Mouse (Mus musculus) limb, embryonic 15.5 days (tissue): Measurements from ENCODE around the gene Gimap8. TPM values are rescaled to one million over a fixed set of nuclear protein-coding genes. Genes with fewer than 3 reads are reported as not detected.

Source experiments
- ATAC-seq: fragments of 200-750 bp; cut with Nextera tagmentation; 2 replicates; pipeline ENCODE4 v1.8.0; 2017; ENCODE audit warnings: low read depth, moderate TSS enrichment; ENCODE audit not compliant: insufficient number of reproducible peaks, low FRiP score, low TSS enrichment
- H3K27ac ChIP-seq: fragments of 300-500 bp; sonication (generic); 2 replicates; pipeline ENCODE4 v1.5.1; 2015; ENCODE audit warnings: moderate library complexity, mild to moderate bottlenecking, inconsistent platforms
- H3K27me3 ChIP-seq: fragments of 300-500 bp; sonication (generic); 2 replicates; pipeline ENCODE4 v1.6.1; 2015; ENCODE audit warnings: inconsistent platforms
- H3K36me3 ChIP-seq: fragments of 300-500 bp; sonication (generic); 2 replicates; pipeline ENCODE4 v1.6.1; 2015; ENCODE audit warnings: inconsistent platforms
- H3K4me1 ChIP-seq: fragments of 300-500 bp; sonication (generic); 2 replicates; pipeline ENCODE4 v1.6.1; 2015; ENCODE audit warnings: inconsistent platforms
- H3K4me2 ChIP-seq: fragments of 300-500 bp; sonication (generic); 2 replicates; pipeline ENCODE4 v1.6.1; 2015; ENCODE audit warnings: mild to moderate bottlenecking, inconsistent platforms
- H3K4me3 ChIP-seq: fragments of 300-500 bp; sonication (generic); 2 replicates; pipeline ENCODE4 v1.5.1; 2015; ENCODE audit warnings: mild to moderate bottlenecking, inconsistent platforms
- H3K9ac ChIP-seq: fragments of 300-500 bp; sonication (generic); 2 replicates; pipeline ENCODE4 v1.6.1; 2015; ENCODE audit warnings: inconsistent platforms
- H3K9me3 ChIP-seq: fragments of 300-500 bp; sonication (generic); 2 replicates; pipeline ENCODE4 v1.6.1; 2016; ENCODE audit warnings: inconsistent platforms
- WGBS: fragments of 180-500 bp; shearing (Covaris S2); methylation state at CpG from one replicate; pipeline ENCODE4 v1.1.7; 2015; 5-methylcytosine and 5-hydroxymethylcytosine counted together
- polyA plus RNA-seq: library from polyadenylated mRNA; unstranded; fragments of >200 nt; fragmentation: Nextera tagmentation; extraction: Ambion mirVana; gene quantifications from 2 replicates; pipeline ENCODE4 v1.2.1, GENCODE M21; 2015

The Gimap8 gene
- polyA plus RNA-seq, 1 experiment from 2014 or later: 1.4 TPM

- peaks cover 11% of the 10 kb centered on the region for H3K4me1 ChIP-seq
- peaks cover 23% of the 10 kb centered on the region for H3K36me3 ChIP-seq
- ATAC-seq: no peak
- H3K4me2 ChIP-seq: no peak overlapping the region
- no peaks in the 10 kb centered on the region for H3K9me3 ChIP-seq
- H3K9ac ChIP-seq: no peak overlapping the region
- no peak overlapping the region for H3K4me3 ChIP-seq
- peaks cover 28% of the 10 kb centered on the region for H3K27me3 ChIP-seq
- 43% methylated on average over 1 of the region's 1 CpGs for WGBS
- H3K27ac ChIP-seq: no peak overlapping the region
These were observed 23.6 kb upstream of the Gimap8 start for GRCm38 (mm10) chr6:48623460-48623859.

- H3K4me1 ChIP-seq: peaks cover 22% of the 10 kb centered on the region
- H3K9me3 ChIP-seq: no peaks in the 10 kb centered on the region
- no peaks in the 10 kb centered on the region for H3K36me3 ChIP-seq
- WGBS: 28% methylated on average over 8 of the region's 8 CpGs
- peak within 1 kb of the TSS; percentile 18 for H3K9ac ChIP-seq
- no peak within 1 kb of the TSS for H3K27ac ChIP-seq
- peaks cover 47% of the 10 kb centered on the region for H3K27me3 ChIP-seq
- H3K4me3 ChIP-seq: peak within 1 kb of the TSS; percentile 48
- no peak for ATAC-seq
- peak within 1 kb of the TSS; percentile 85 for H3K4me2 ChIP-seq
These were observed 20.6 kb upstream of the Gimap8 start, which contains the start of gene AI854703 for GRCm38 (mm10) chr6:48626464-48626863. Gene AI854703, plus strand, starts transcription at chr6:48626764.

GRCm38 (mm10) chr6:48626984-48627383, 20.1 kb upstream of the Gimap8 start:
- ATAC-seq: no peak
- H3K36me3 ChIP-seq: no peaks in the 10 kb centered on the region
- H3K4me1 ChIP-seq: peaks cover 22% of the 10 kb centered on the region
- H3K9me3 ChIP-seq: no peaks in the 10 kb centered on the region
- H3K4me2 ChIP-seq: peak overlapping the region; percentile 85
- peak overlapping the region; percentile 18 for H3K9ac ChIP-seq
- peaks cover 47% of the 10 kb centered on the region for H3K27me3 ChIP-seq
- H3K27ac ChIP-seq: no peak overlapping the region
- under 1% methylated on average over 32 of the region's 32 CpGs for WGBS
- peak overlapping the region; percentile 48 for H3K4me3 ChIP-seq

- no peak overlapping the region for H3K27ac ChIP-seq
- H3K36me3 ChIP-seq: no peaks in the 10 kb centered on the region
- H3K4me2 ChIP-seq: peak overlapping the region; percentile 85
- no peak overlapping the region for H3K9ac ChIP-seq
- no peak for ATAC-seq
- peak overlapping the region; percentile 48 for H3K4me3 ChIP-seq
- H3K9me3 ChIP-seq: no peaks in the 10 kb centered on the region
- H3K27me3 ChIP-seq: peaks cover 47% of the 10 kb centered on the region
- H3K4me1 ChIP-seq: peaks cover 22% of the 10 kb centered on the region
- WGBS: 2% methylated on average over 7 of the region's 7 CpGs
These were observed 19.5 kb upstream of the Gimap8 start for GRCm38 (mm10) chr6:48627511-48627924.

DNA sequence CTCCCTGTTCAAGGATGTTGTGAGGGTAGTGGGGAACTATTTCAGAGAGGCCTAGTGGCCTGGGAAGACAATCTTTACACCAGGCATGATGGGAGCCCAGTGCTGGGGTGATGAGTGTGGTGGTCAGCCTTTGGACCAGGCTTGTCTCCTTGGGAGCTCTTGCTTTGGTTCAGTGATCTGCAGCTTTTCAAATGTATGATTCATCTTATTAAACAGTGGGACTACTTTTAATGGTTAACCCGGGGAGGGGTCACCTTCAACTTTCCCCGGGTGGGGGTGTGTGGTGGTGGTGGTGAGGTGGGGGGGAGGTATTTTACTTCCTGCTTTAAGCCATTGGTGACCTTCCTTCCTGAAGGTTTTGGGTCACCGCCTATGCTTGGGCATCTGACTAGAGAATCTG, 18.7 kb upstream of the Gimap8 start:
- H3K9me3 ChIP-seq: no peaks in the 10 kb centered on the region
- no peaks in the 10 kb centered on the region for H3K36me3 ChIP-seq
- no peak overlapping the region for H3K9ac ChIP-seq
- H3K27me3 ChIP-seq: peaks cover 47% of the 10 kb centered on the region
- H3K4me2 ChIP-seq: no peak overlapping the region
- no peak overlapping the region for H3K4me3 ChIP-seq
- ATAC-seq: no peak
- peaks cover 22% of the 10 kb centered on the region for H3K4me1 ChIP-seq
- H3K27ac ChIP-seq: no peak overlapping the region
- WGBS: 74% methylated on average over 3 of the region's 3 CpGs

DNA sequence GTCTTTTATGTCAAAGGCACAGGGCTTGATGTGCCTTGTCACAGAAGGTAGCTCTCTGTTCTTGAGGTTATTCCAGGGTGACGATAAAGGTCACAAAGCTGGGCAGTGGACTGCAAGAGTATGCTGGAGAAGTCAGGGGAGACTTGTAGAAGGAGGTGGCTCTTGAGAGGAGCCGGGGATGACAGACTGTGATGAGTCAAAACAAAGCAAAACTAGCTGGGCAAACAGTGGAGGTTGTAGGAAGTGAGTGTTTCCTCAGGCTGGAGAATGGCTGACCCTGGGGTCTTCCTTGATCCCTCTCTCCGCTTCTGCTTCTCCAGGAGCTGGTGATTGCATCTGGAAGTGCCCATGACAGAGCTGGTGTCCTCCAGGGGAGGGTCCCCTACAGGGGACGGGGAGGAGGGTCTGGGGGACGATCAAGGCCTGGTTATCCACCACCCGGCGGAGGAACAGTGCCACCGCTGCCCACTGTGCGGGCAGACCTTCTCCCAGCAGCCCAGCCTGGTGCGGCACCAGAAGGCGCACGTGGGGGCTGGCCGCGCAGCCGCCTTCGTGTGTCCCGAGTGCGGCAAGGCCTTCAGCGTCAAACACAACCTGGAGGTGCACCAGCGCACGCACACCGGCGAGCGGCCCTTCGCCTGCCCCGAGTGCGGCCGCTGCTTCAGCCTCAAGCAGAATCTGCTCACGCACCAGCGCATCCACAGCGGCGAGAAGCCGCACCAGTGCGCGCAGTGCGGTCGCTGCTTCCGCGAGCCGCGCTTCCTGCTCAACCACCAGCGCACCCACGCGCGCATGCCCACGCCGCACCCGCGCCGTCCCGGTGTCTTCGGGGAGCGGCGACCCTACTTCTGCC, 18.0 kb upstream of the Gimap8 start:
- Histone ChIP-seq H3K36me3 (no peaks in the 10 kb centered on the region), H3K27ac (no peak overlapping the region), H3K4me1 (peaks cover 22% of the 10 kb centered on the region), H3K9ac (peak overlapping the region; percentile 33; the same call in 1 of the 2 replicates), H3K4me3 (peak overlapping the region; percentile 44), H3K27me3 (peaks cover 47% of the 10 kb centered on the region), H3K4me2 (peak overlapping the region; percentile 89), H3K9me3 (no peaks in the 10 kb centered on the region)
- no peak for ATAC-seq
- 15% methylated on average over 54 of the region's 54 CpGs for WGBS

GRCm38 (mm10) chr6:48629661-48630034, 17.4 kb upstream of the Gimap8 start:
- Histone ChIP-seq H3K9ac (peak overlapping the region; percentile 33; the same call in 1 of the 2 replicates), H3K4me3 (peak overlapping the region; percentile 44), H3K27ac (no peak overlapping the region), H3K36me3 (no peaks in the 10 kb centered on the region), H3K4me1 (peaks cover 22% of the 10 kb centered on the region), H3K9me3 (no peaks in the 10 kb centered on the region), H3K27me3 (peaks cover 47% of the 10 kb centered on the region), H3K4me2 (peak overlapping the region; percentile 89)
- ATAC-seq: 0 out of 2 replicates have a peak, but pooled peaks have one; percentile 18
- 13% methylated on average over 13 of the region's 13 CpGs for WGBS

- 83% methylated on average over 8 of the region's 8 CpGs for WGBS
- H3K27me3 ChIP-seq: peaks cover 40% of the 10 kb centered on the region
- no peaks in the 10 kb centered on the region for H3K9me3 ChIP-seq
These were observed 16.2 kb upstream of the Gimap8 start for GRCm38 (mm10) chr6:48630831-48631230.

DNA sequence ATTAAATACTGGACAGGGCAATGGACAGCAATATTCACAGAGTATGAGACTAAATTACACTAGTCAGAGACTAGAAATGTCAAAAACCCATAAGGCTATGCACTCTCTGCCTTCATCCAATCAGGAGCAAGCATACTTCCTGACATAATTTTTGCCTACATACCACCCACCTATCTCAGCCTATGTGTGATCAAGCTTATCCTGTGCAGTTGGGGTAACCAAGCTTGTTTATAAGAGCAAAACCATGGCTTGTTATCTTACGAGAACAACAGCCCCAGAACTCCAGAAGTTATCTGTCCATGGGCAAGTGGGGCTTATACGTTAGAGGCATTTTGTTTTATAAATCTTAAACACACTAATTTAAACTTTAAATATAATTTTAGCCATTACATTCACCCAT, 11.9 kb upstream of the Gimap8 start:
- Histone ChIP-seq H3K36me3 (no peaks in the 10 kb centered on the region), H3K27ac (no peak overlapping the region), H3K4me3 (no peak overlapping the region), H3K9ac (no peak overlapping the region), H3K4me1 (no peaks in the 10 kb centered on the region), H3K27me3 (peaks cover 2% of the 10 kb centered on the region), H3K9me3 (no peaks in the 10 kb centered on the region), H3K4me2 (no peak overlapping the region)
- no peak for ATAC-seq
- WGBS: 78% methylated on average over 2 of the region's 2 CpGs

More at GRCm38 (mm10) chr6:48630831-48631230, 16.2 kb upstream of the Gimap8 start:
- no peak for ATAC-seq
- Histone ChIP-seq H3K4me3 (no peak overlapping the region), H3K36me3 (no peaks in the 10 kb centered on the region), H3K27ac (no peak overlapping the region), H3K4me2 (no peak overlapping the region), H3K4me1 (peaks cover 22% of the 10 kb centered on the region), H3K9ac (no peak overlapping the region)

DNA sequence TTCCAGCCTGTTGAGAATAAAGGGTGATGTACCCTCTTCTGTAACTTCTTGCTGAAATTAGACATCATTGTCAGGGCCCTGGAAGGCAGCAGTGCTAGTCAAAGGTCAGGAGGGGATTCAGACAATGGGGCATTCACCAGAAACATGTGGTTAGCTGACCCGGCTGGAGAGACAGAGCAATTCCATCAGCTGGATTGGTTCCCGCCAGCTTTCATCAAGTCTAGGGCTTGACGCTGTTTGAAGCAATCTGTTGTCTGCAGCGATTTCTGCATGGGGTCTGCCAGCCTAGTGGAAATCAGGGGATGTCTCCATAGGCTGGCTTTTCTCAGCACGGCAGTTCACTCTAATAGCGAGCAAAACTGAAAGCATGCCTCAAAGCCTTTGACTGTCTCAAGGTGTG, 10.5 kb upstream of the Gimap8 start:
- Histone ChIP-seq H3K4me3 (no peak overlapping the region), H3K9me3 (no peaks in the 10 kb centered on the region), H3K9ac (no peak overlapping the region), H3K36me3 (no peaks in the 10 kb centered on the region), H3K4me2 (no peak overlapping the region), H3K27me3 (no peaks in the 10 kb centered on the region), H3K27ac (no peak overlapping the region), H3K4me1 (no peaks in the 10 kb centered on the region)
- no peak for ATAC-seq
- 63% methylated on average over 6 of the region's 6 CpGs for WGBS

DNA sequence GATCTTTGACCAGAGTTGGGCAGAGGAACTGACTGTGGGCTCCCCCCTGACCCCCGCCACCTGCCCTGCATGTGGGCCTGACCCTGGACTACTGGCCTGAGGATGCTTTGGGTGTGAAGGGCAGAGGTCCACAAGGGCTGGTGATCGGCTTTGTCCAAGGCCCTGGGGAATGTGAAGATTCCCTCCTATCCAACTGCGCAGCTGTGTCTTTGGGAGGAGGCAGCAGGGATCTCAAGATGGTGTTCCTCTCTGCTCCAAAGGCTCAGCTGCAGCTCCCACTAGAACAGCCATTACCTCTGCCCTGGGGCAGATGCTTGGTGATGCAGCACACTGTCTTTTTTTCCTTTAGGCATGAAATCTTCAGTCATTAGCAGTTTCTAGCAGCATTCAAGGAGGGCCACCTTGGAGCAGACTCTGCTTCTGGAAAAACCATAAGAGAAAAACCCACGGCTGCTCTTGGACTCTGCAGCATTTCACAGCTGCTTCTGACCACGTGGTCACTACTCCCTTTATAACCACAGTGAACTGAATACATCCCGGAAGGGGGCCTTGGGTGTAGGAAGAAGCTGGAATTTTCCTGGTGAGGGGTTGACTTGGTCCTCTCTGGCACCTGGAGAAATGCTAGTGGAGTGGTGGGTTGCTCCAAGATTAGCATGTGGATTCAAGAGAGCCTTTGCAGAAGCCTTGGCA, 9.1 kb upstream of the Gimap8 start:
- H3K27ac ChIP-seq: no peak overlapping the region

GRCm38 (mm10) chr6:48638553-48638952, 8.5 kb upstream of the Gimap8 start:
- WGBS: 68% methylated on average over 2 of the region's 2 CpGs
- Histone ChIP-seq H3K27ac (no peak overlapping the region), H3K4me3 (no peak overlapping the region), H3K9me3 (no peaks in the 10 kb centered on the region), H3K4me1 (no peaks in the 10 kb centered on the region), H3K9ac (no peak overlapping the region), H3K27me3 (no peaks in the 10 kb centered on the region), H3K4me2 (no peak overlapping the region), H3K36me3 (no peaks in the 10 kb centered on the region)
- no peak for ATAC-seq

More for the DNA sequence above, 9.1 kb upstream of the Gimap8 start:
- no peak overlapping the region for H3K9ac ChIP-seq
- no peak for ATAC-seq
- H3K9me3 ChIP-seq: no peaks in the 10 kb centered on the region
- no peaks in the 10 kb centered on the region for H3K36me3 ChIP-seq
- no peaks in the 10 kb centered on the region for H3K27me3 ChIP-seq
- H3K4me1 ChIP-seq: no peaks in the 10 kb centered on the region
- H3K4me2 ChIP-seq: no peak overlapping the region
- no peak overlapping the region for H3K4me3 ChIP-seq
- WGBS: 59% methylated on average over 6 of the region's 6 CpGs
